Mouse (Mus musculus) kidney, postnatal 14 days (tissue): ENCODE data around the gene Pfkfb1.

Experiments
- DNase-seq: peaks from one replicate; pipeline ENCODE4 v3.0.0; 2022; ENCODE audit warnings: mixed read lengths

The Pfkfb1 gene

GRCm38 (mm10) chrX:150588023-150588764, at the start of gene Pfkfb1:
TSS of gene Pfkfb1 (plus strand) at chrX:150588229.
- DNase-seq, result peak; percentile 86

GRCm38 (mm10) chrX:150540111-150540510, 47.9 kb upstream of the Pfkfb1 start:
- no peak for DNase-seq

GRCm38 (mm10) chrX:150541684-150542083, 46.3 kb upstream of the Pfkfb1 start:
- DNase-seq, result no peak

GRCm38 (mm10) chrX:150547239-150547638, 40.8 kb upstream of the Pfkfb1 start, which contains the start of gene Alas2:
TSS of gene Alas2 (plus strand) at chrX:150547375.
- no peak for DNase-seq

- no peak for DNase-seq
These were observed 38.4 kb upstream of the Pfkfb1 start for GRCm38 (mm10) chrX:150549639-150550038.

GRCm38 (mm10) chrX:150551986-150552385, 36.0 kb upstream of the Pfkfb1 start:
- no peak for DNase-seq

- DNase-seq, result no peak
These were observed 34.0 kb upstream of the Pfkfb1 start for GRCm38 (mm10) chrX:150554032-150554431.

- no peak for DNase-seq
These were observed 23.2 kb upstream of the Pfkfb1 start for GRCm38 (mm10) chrX:150564644-150565357.

GRCm38 (mm10) chrX:150581921-150582320, 6.1 kb upstream of the Pfkfb1 start:
- DNase-seq, result no peak

- DNase-seq, result peak; percentile 33
These were observed 2.9 kb upstream of the Pfkfb1 start for GRCm38 (mm10) chrX:150585116-150585515.

- no peak for DNase-seq
These were observed 1.7 kb downstream of the Pfkfb1 start, which contains the start of gene Apex2 for GRCm38 (mm10) chrX:150589696-150590095. TSS of gene Apex2 (minus strand) at chrX:150589868.

- no peak for DNase-seq
These were observed 5.4 kb downstream of the Pfkfb1 start for GRCm38 (mm10) chrX:150593266-150594035.

- no peak for DNase-seq
These were observed 6.1 kb downstream of the Pfkfb1 start for GRCm38 (mm10) chrX:150594176-150594575.

- no peak for DNase-seq
These were observed 7.2 kb downstream of the Pfkfb1 start for GRCm38 (mm10) chrX:150595016-150595760.

GRCm38 (mm10) chrX:150598882-150599281, 10.9 kb downstream of the Pfkfb1 start:
- DNase-seq, result no peak

- DNase-seq, result no peak
These were observed 48.4 kb downstream of the Pfkfb1 start for GRCm38 (mm10) chrX:150636421-150636820.

GRCm38 (mm10) chrX:150656122-150656907, 68.3 kb downstream of the Pfkfb1 start:
- DNase-seq, result peak; percentile 1

GRCm38 (mm10) chrX:150656908-150657796, 69.1 kb downstream of the Pfkfb1 start, which contains the start of gene Tro:
TSS of gene Tro (minus strand) at chrX:150657583.
- peak; percentile 1 for DNase-seq

GRCm38 (mm10) chrX:150657797-150658118, 69.7 kb downstream of the Pfkfb1 start:
- no peak for DNase-seq

GRCm38 (mm10) chrX:150662809-150663208, 74.8 kb downstream of the Pfkfb1 start:
- peak; percentile 17 for DNase-seq

GRCm38 (mm10) chrX:150677505-150677904, 89.5 kb downstream of the Pfkfb1 start:
- DNase-seq, result no peak
